Mouse (Mus musculus) gastrocnemius, postnatal 36 days (tissue): ENCODE data around the gene Hcst. TPM values are rescaled to one million over a fixed set of nuclear protein-coding genes. Genes with fewer than 3 reads are reported as not detected.

Experiments
- DNase-seq, 2 experiments: peaks; one replicate each; pipeline ENCODE4 v3.0.0; 2022
- intact Hi-C: fragments of 180-260 bp; cut with DNase I; formaldehyde crosslinking; loops from one replicate; pipeline ENCODE4 v1.15.1; 2025
- long read RNA-seq, 2 experiments: library from polyadenylated mRNA; stranded (forward); transcript quantifications; one replicate each; pipeline ENCODE4 v2.0.0; 2021
- total RNA-seq, 2 experiments: library from RNA; stranded (reverse); gene quantifications; 2 replicates each; pipeline ENCODE4 v1.2.3; 2021

The Hcst gene
- total RNA-seq, result under 1 TPM in 1 of 2 experiments, not detected in 1; 0.86 TPM
- long read RNA-seq, experiment 1, partial matches to known transcripts, result 0 of 1 reads
- long read RNA-seq, experiment 1, other reads (novel, unspliced or antisense), result 0 of 1 reads
- long read RNA-seq, experiment 2, result 0 reads

DNA sequence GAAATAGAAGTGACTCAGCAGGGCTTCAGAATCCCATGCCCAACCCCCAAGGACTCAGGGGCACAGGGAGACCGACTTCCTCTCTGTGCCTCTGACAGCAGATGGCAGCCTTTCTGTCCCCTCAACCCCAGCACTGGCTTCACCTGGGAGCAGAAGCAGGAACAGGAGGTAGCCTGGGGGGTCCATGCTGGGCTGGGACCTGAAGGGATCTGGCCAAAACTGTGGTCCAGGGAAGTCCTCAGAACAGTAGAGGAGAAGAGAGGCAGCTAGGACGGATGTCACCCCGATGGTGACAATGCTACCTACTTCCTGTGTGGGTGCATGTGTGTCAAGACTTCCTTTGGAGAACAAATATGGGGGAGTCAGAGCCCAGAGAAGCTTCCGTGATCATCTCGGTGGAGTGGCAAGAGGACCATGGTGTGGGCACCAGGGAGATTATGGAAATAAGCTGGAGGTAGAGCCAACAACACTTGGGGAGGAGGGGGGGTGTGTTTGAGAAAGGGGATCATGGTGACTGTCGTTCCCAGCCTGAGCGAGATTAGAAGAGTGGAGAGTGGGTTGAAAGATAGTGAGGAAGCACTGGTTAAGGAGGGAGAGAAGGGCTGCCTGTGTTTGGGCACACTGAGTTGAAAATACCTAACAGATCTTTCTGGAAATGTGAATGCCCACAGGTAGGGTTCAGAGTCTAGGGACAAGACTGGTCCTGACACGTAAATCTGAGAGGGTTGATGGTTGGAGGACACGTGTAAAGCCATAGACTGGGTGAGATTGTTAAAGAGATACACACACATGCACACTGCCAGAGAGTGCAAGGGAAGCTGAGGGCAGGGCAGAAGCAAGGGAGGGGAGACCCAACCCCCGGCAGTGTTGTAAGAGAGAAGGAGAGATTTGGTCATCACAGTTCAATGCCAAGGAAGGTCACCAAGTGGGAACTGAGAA lies at the start of gene Hcst:
Gene Hcst (minus strand): TSS at position 294 of the 939 bp plus-strand sequence.
- DNase-seq, result no peak
- intact Hi-C loops, result no loop called here

- intact Hi-C loops, result no loop called here
- DNase-seq, result no peak
Measured at GRCm38 (mm10) chr7:30464816-30465300, 45.2 kb upstream of the Hcst start.

DNA sequence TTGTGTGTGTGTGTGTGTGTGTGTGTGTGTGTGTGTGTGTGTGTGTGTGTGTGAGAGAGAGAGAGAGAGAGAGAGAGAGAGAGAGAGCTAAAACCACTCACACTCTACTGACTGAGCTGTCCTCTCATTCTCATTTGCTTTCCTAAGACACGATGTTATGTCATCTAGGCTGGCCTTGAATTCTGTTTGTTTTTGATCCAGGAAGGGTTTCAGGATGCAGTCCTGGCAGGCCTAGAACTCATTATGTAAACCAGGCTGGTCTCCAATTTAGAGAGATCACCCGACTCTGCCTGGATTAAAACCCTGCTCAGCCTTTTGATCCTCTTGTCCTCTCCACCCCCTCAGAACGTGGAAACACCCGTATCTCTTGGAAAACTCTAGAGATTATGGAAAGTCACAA lies 44.3 kb upstream of the Hcst start:
- DNase-seq, result no peak
- intact Hi-C loops, result no loop called here

GRCm38 (mm10) chr7:30463568-30463967 lies 43.9 kb upstream of the Hcst start:
- intact Hi-C loops, result no loop called here
- DNase-seq, result no peak

DNA sequence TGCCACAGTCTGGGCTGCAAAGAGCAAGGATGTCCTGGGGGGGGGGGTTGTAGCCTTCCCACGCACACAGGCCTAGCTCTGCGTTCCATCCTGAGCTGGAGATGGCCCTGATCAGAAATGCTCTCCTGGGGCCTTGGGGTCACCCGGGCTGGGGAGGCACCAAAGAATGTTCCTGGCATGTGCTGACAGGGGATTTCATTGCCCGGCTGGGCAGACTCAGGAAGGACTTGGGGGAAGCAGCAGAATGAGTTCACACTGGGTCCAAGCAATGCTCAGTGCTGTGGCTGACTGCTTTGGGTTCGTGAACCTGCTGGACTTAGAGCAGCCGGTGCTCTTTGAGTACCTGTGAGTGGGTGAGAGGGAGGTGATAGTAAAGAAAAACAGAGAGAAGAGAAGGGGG lies 39.8 kb upstream of the Hcst start:
- DNase-seq, result no peak
- intact Hi-C loops, result no loop called here

DNA sequence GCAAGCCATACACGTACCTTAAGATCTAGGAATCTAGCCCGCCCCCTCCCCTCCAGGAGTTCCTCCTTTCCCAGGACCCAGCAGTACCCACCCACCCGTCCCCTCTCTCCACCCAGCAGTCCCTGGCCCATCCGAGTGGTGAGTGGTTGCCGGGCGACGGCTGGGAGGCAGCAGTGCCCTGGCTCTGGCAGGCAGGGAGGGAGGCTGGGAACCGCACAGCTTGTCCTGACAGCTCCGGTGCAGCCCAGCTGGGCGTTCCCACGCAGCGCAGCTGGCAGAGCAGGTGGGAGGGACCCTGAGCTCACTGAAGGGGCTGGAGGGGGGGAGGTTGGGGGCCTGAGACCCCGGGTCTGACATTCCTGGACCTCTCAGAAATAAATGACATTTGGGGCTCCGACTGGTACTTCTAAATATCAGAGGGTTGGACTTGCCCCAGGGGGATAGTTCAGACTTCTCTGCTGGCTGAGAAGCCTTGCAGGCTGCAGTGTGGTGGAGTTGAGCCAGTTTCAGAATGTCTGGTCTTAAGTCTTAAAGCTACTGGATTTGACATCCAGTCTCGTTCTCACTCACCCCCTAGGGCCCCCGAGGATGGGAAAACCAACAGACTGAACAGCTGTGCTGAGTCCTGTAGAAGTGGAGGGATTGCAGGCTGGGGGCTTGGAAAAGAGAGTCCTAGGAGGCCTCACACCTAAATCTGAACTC lies 38.1 kb upstream of the Hcst start, which contains the start of the genes Kirrel2 and Nphs1:
Gene Kirrel2 (minus strand): TSS at position 62 of the 702 bp plus-strand sequence.
Gene Nphs1 (plus strand): TSS at position 687 of the 702 bp plus-strand sequence.
- intact Hi-C loops, result no loop called here

GRCm38 (mm10) chr7:30456911-30457628 lies 37.4 kb upstream of the Hcst start:
- no peak for DNase-seq
- intact Hi-C loops, result no loop called here

More for the DNA sequence above, 38.1 kb upstream of the Hcst start, which contains the start of the genes Kirrel2 and Nphs1:
- DNase-seq, result no peak

DNA sequence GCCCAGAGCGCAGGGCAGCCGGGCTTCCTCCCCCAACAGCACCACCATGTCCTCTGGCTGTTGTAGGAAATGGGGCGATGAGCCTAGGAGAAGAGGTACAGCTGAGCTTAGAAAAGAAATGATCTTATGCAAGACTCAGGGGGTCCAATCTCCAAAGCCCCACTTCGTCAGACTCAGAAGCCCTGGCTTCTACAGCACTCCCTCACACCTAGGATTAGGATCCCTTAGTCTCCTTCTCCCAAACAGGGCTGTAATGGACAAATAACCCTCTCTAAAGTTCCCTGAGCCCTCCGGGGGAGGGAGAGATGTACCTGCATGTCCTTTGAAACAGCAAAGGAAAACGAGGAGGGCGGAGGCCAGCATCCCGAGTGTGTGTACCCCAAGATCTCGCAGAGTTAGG lies 36.8 kb upstream of the Hcst start:
- DNase-seq, result no peak
- intact Hi-C loops, result no loop called here

GRCm38 (mm10) chr7:30454259-30454658 lies 34.6 kb upstream of the Hcst start:
- no peak for DNase-seq
- intact Hi-C loops, result no loop called here

DNA sequence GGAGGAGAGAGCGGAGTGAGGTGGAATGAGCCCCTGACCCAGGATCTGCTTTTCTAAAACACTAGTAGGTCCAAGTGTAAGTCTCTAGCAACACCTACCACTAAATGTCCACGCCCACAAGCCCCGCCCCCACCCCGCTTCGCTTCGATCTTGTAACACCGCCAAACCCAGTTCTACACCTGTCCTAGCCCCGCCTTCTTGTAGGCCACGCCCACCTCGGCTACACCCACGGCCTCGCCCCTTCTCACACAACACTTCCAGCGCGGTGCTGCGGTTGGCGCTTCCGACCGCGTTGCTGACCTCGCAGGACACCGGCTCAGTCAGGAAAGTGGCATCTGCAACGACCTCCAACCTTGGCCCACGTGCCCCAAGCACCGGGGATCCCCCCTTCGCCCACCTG lies 34.1 kb upstream of the Hcst start:
- DNase-seq, result no peak

GRCm38 (mm10) chr7:30453327-30453726 lies 33.7 kb upstream of the Hcst start:
- intact Hi-C loops, result no loop called here
- no peak for DNase-seq

More for the DNA sequence above, 34.1 kb upstream of the Hcst start:
- intact Hi-C loops, result no loop called here

- intact Hi-C loops, result no loop called here
Measured at GRCm38 (mm10) chr7:30450241-30450640, 30.6 kb upstream of the Hcst start.

DNA sequence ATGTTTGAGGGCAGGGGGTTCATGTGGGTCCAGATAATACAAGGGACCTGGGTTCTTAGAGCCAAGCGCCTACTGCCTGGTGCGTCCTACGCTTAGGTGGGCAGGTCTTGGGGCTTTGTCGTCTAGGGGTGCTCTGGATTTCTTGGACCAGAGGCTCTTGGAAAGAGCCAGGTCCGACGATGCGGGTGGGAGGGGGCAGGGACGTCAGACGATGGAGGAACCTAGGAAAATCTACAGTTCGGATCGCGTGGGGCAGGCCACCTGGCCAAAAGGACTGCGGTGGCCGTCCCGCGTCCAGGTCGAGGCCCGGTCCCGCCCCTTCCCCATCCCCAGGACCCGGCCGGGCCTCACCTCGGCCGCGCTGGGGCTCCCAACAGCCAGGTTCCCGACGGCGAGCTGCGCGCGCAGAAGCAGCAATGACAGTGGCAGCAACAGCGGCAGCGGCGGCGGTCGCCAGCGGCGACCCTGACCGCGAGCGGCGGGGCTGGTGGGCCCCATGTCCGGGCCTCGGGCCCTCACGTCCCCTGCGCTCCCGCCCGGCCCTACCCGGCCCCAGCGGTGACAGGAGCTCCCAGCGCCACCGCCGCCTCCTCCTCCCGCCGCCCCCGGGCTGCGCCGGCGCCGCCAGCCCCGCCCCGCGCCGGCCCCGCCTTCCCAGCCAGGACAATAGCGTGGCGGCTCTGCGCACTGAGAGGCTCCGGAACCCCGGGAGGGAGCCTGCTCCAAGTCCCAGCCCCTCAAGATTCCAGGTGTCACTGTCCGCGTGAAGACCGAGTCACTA lies 25.5 kb upstream of the Hcst start, which contains the start of gene Aplp1:
Gene Aplp1 (minus strand): TSS at position 565 of the 781 bp plus-strand sequence.
- intact Hi-C loops, result loop anchor here (5.0 kb wide), 1 partner anchor 47 kb away; the partner anchor contains the start of gene Prodh2
- no peak for DNase-seq

More at GRCm38 (mm10) chr7:30450241-30450640, 30.6 kb upstream of the Hcst start:
- DNase-seq, result no peak

DNA sequence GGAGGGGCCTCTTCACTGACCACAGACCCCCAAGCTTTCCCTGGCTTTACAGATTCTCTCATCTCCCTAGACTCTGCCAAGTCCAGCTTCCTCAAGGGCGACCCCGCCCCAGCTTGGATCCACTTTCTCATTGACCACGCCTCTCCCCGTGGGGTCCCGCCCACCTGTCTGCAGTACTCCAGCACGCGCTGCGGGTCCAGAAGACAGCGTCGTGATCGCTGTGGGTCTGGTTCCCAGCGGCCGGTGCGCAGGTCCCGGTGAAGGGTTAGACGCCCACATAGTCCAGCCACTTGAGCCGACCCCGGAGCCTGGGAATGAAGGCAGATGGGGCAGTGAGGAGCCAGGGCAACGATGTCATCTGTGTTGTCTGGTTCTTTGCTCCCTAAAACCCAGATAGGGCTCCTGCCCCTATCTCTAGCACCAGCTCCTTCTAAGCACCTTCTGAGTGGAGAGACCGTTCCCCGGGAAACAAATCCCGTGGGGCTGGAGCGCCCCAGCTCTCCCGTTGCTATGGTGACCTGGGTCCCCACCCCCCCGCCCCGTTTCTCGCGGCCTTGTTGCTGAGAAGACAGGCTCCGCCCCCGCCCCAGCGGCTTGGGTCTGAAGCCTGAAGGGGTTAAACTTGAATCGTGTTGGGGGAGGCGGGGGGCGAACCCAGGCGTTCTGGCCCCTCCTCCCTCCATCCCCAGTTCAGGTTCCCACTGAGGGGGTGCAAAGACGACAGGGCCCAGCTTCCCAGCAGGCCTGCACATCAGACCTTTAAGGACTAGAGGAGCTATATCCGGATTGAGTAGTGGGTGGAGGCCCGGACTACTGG lies 24.7 kb upstream of the Hcst start:
- intact Hi-C loops, result loop anchor here (5.0 kb wide), 1 partner anchor 48 kb away; the partner anchor contains the start of gene Prodh2
- no peak for DNase-seq

DNA sequence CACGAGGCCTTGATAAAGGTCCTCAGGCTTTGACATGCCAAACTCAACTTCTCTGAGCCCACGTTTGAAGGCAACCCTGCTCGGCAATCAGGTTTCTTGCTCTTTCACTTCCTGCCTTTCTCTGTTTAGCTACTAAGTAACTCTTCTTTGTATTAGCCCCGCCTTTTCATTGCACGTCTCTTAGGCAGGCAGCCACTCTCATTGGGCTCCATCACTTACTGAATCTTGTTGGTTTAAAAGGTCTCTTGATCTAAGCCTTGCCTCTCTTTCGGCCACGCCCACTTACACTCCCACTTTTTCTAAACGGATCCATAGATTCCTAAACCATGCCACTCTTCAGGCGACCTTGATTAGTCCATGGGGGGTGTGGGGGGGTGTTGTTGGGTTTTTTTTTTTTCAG lies 24.0 kb upstream of the Hcst start:
- no peak for DNase-seq
- intact Hi-C loops, result loop anchor here (5.0 kb wide), 1 partner anchor 49 kb away; the partner anchor contains the start of gene Prodh2

DNA sequence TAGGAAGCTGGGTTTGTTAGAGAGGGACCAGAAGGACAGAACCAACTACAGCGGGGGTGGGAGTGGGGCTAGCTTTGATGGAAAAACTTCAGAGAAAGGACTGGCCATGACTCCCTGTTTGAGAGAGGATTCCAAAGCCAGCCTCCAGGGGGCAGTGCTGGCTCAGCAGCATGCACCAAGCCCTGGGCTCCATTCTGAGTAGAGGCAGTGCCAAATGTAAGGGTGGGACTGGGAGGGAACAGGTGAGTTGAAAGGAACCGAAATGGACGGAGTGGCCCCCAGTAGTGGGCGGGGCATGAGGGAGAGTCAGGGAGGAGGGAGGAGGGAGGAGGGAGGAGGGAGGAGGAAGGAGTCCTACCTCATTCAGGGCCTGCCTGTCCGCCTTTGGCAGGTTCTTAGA lies 21.0 kb upstream of the Hcst start:
- intact Hi-C loops, result loop anchor here (5.0 kb wide), 1 partner anchor 52 kb away; the partner anchor contains the start of gene Prodh2
- DNase-seq, result no peak

DNA sequence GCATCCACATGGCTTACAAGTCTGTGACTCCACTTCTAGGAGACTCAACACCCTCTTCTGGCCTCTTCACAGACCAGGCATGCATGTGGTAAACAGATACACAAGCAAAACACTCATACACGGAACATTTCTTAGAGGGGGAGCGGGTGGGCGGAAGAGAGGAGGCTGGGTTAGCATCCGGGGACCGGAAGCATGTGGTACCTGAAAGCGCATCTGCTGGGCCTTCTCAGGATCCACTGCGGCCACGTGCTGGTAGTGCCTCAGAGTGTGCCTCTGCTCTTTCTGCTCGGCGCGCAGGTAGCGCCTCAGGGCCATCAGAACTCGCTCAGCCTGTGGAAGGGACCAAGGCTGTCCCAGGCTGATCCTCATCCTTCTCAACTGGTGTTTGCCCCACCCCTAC lies 20.1 kb upstream of the Hcst start:
- DNase-seq, result no peak
- intact Hi-C loops, result loop anchor here (5.0 kb wide), 1 partner anchor 53 kb away; the partner anchor contains the start of gene Prodh2

DNA sequence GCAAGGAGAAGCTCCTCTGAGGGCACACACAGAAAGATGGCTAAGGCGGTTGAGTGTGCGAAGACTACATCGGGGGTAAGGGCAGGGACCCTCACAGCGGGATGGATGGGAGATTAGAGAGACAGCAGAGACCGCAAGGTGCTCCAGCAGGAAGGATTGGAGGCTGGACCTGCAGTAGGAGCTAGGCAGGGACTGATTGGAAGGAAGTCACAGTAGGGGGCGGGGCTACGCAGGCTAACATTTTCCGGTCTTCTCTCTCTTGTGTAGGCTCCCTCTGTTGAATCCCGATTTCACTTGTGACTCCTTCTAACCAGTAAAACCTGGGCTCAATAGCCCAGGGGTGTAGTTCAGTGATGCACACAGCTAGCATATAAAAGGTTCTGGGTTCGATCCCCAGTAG lies 17.2 kb upstream of the Hcst start:
- intact Hi-C loops, result no loop called here
- no peak for DNase-seq
